Mouse (Mus musculus) kidney, adult 2 months (tissue): ENCODE results near the gene Lcn6.

ENCODE experiments used
- CTCF ChIP-seq: fragments of 200-500 bp; conservative IDR thresholded peaks from 2 replicates; pipeline ENCODE4 v1.5.1; 2011; ENCODE audit warnings: low read depth, mild to moderate bottlenecking, control low read depth, low read length, moderate library complexity, mixed read lengths; ENCODE audit not compliant: insufficient read depth, insufficient read length
- POLR2A ChIP-seq: fragments of 200-500 bp; IDR thresholded peaks from one replicate; pipeline ENCODE4 v1.6.1; 2011; ENCODE audit warnings: low read depth, low read length, control low read depth

- no peak for TF ChIP-seq CTCF
- TF ChIP-seq POLR2A: no peak
Observed at GRCm38 (mm10) chr2:25666516-25666915, 10.1 kb upstream of the Lcn6 start.
